31 mouse cellular contexts compared by ENCODE assay signal in genomic region chr7:139422827-139423226, GRCm38 (mm10). TPM values are rescaled to one million over a fixed set of nuclear protein-coding genes. Genes with fewer than 3 reads are reported as not detected.
DNase-seq lines count a peak whose midpoint lies in the region; ATAC-seq lines count a peak whose summit lies in the region.
"Had no signal": no experiment of that assay in that cellular context is flagged by ENCODE, and none has a peak within 500 bp of the region (broad histone marks: within the 10 kb centered on the region; RNA-seq: fewer than 3 reads in every experiment).

No protein-coding gene starts in this region.

- H3K9ac ChIP-seq in midbrain, embryonic 14.5 days (replicated peaks; ENCODE audit: low read length) = no peak overlapping the region
- H3K9ac ChIP-seq: embryonic facial prominence, embryonic 13.5 days; forebrain, embryonic 12.5 days; forebrain, embryonic 15.5 days; heart, embryonic 13.5 days; hindbrain, embryonic 14.5 days had no signal

- no peak overlapping the region for H3K4me2 ChIP-seq in midbrain, embryonic 14.5 days (ENCODE audit: low read length)
- H3K4me2 ChIP-seq: embryonic facial prominence, embryonic 13.5 days; forebrain, embryonic 12.5 days; forebrain, embryonic 15.5 days; heart, embryonic 13.5 days; hindbrain, embryonic 14.5 days had no signal

- intact Hi-C loops in left cerebral cortex, postnatal 10 days (cut with DNase I) = no loop called here

- H3K36me3 ChIP-seq in midbrain, embryonic 14.5 days (ENCODE audit: control insufficient read depth, insufficient read depth, low read length) = no peaks in the 10 kb centered on the region
- H3K36me3 ChIP-seq: embryonic facial prominence, embryonic 13.5 days; forebrain, embryonic 15.5 days; G1E had no signal

- 91% methylated on average over 6 of the region's 6 CpGs for WGBS in midbrain, embryonic 14.5 days

- no peaks in the 10 kb centered on the region for H3K27me3 ChIP-seq in midbrain, embryonic 14.5 days (ENCODE audit: control insufficient read depth, insufficient read depth, low read length)
- H3K27me3 ChIP-seq: CH12.LX; embryonic facial prominence, embryonic 13.5 days; forebrain, embryonic 12.5 days; forebrain, embryonic 15.5 days; heart, embryonic 13.5 days had no signal

- ATAC-seq in midbrain, embryonic 14.5 days (ENCODE audit: low FRiP score, low TSS enrichment) = no peak
- ATAC-seq: forebrain, embryonic 15.5 days; hindbrain, postnatal 0 days; inflammation-experienced regulatory T-cells, adult 6 months had no signal

- H3K4me3 ChIP-seq in midbrain, embryonic 14.5 days (replicated peaks; ENCODE audit: low read depth, low read length) = no peak overlapping the region
- H3K4me3 ChIP-seq: embryonic facial prominence, embryonic 10.5 days; embryonic facial prominence, embryonic 13.5 days; erythroblast, embryonic 14.5 days; forebrain, embryonic 12.5 days; forebrain, embryonic 15.5 days; heart, adult 2 months; heart, embryonic 10.5 days; heart, embryonic 13.5 days had no signal

- H3K27ac ChIP-seq in midbrain, embryonic 14.5 days (replicated peaks; ENCODE audit: low read depth, low read length) = no peak overlapping the region
- H3K27ac ChIP-seq: embryonic facial prominence, embryonic 10.5 days; embryonic facial prominence, embryonic 13.5 days; forebrain, embryonic 12.5 days; forebrain, embryonic 15.5 days; heart, adult 2 months; heart, embryonic 10.5 days; heart, embryonic 13.5 days; hindbrain, embryonic 14.5 days; hindbrain, postnatal 0 days had no signal

- no peaks in the 10 kb centered on the region for H3K9me3 ChIP-seq in midbrain, embryonic 14.5 days (ENCODE audit: control insufficient read depth, low read length)
- H3K9me3 ChIP-seq: embryonic facial prominence, embryonic 13.5 days; forebrain, embryonic 12.5 days; forebrain, embryonic 15.5 days; heart, embryonic 10.5 days; heart, embryonic 13.5 days had no signal

- H3K4me1 ChIP-seq in midbrain, embryonic 14.5 days (ENCODE audit: control insufficient read depth, insufficient read depth, low read length) = no peaks in the 10 kb centered on the region
- H3K4me1 ChIP-seq: embryonic facial prominence, embryonic 13.5 days; forebrain, embryonic 12.5 days had no signal

- DNase-seq in frontal cortex, adult 2 months (ENCODE audit: extremely low spot score in 1 of 2, low spot score in 1 of 2) = peak; percentile 24 to 70
- DNase-seq in frontal cortex, postnatal 10 days (ENCODE audit: low spot score in 2 of 2) = no peak
- peak; percentile 52 to 55 for DNase-seq in left cerebral cortex, adult 18-20 months (ENCODE audit: low spot score in 2 of 2)
- no peak for DNase-seq in left cerebral cortex, postnatal 10 days (ENCODE audit: extremely low spot score in 1 of 2, low spot score in 2 of 2)
- peak; percentile 4 for DNase-seq in urinary bladder, adult 2 months (ENCODE audit: low spot score)
- no peak for DNase-seq in urinary bladder, postnatal 14 days (ENCODE audit: low spot score)
- DNase-seq in telencephalon, adult 2 months (ENCODE audit: low read depth, low spot score) = peak; percentile 50
- DNase-seq in midbrain, embryonic 14.5 days = no peak
- DNase-seq: adrenal gland, adult 2 months; adrenal gland, postnatal 14 days; B cell, adult 2 months; cerebellum, adult 11-12 months; cerebellum, adult 8-10 months; cerebellum, postnatal 10 days; embryo, embryonic 11 days; gastrocnemius, postnatal 25 days; heart, adult 2 months; heart, postnatal 14 days; heart, postnatal 4 days had no signal

RNA-seq across cellular contexts. Expression of gene Inpp5a, which starts 33.9 kb away (rescaled TPM):
- 35.4 and 38.4 TPM in 2 replicates for polyA plus RNA-seq in frontal cortex, adult 2 months (2012; rRNA removed)
- total RNA-seq in left cerebral cortex, adult 18-20 months (2021) = 10 to 100 TPM; 60.0 to 61.8 TPM
- 10 to 100 TPM; 43.3 to 44.4 TPM for total RNA-seq in left cerebral cortex, postnatal 10 days (2021)
- polyA plus RNA-seq in urinary bladder, adult 2 months (2012; rRNA removed) = 26.7 and 71.7 TPM in 2 replicates
- 21.0 and 23.0 TPM in 2 replicates for polyA plus RNA-seq in midbrain, embryonic 14.5 days (2014; fragmentation: Nextera tagmentation; extraction: Ambion mirVana)

Comparison
In these comparisons a context has a peak if more than half of its experiments do, and no peak if none do; other contexts are left out.
1. DNase-seq: peak in frontal cortex, adult 2 months (2 of 2), left cerebral cortex, adult 18-20 months (2 of 2), urinary bladder, adult 2 months (single experiment) and telencephalon, adult 2 months (single experiment); none in frontal cortex, postnatal 10 days (0 of 2), left cerebral cortex, postnatal 10 days (0 of 2), urinary bladder, postnatal 14 days (single experiment) and midbrain, embryonic 14.5 days (single experiment).